Mouse (Mus musculus) thymus, adult 18-20 months (tissue): ENCODE measurements around the gene Prl8a1.

Experiments used
- DNase-seq, 2 experiments: peaks; one replicate each; pipeline ENCODE4 v3.0.0; 2022; ENCODE audit warnings: mixed read lengths in 2 of 2

Gene Prl8a1

GRCm38 (mm10) chr13:27582071-27582470 is at the start of gene Prl8a1:
Gene Prl8a1, minus strand, starts transcription at chr13:27582171.
- DNase-seq = no peak

GRCm38 (mm10) chr13:27610482-27610881 is 28.5 kb upstream of the Prl8a1 start, which contains the start of gene Prl7b1:
Gene Prl7b1, minus strand, starts transcription at chr13:27610582.
- no peak for DNase-seq

- DNase-seq = no peak
These were observed 17.5 kb downstream of the Prl8a1 start, which contains the start of gene Prl8a9 for GRCm38 (mm10) chr13:27564506-27564905. Gene Prl8a9, minus strand, starts transcription at chr13:27564606.

- DNase-seq = no peak
These were observed 28.6 kb downstream of the Prl8a1 start for GRCm38 (mm10) chr13:27553336-27553735.
